Mouse (Mus musculus) layer of hippocampus, adult 8-10 months (tissue): ENCODE measurements around the gene Sema3f. TPM values are rescaled to one million over a fixed set of nuclear protein-coding genes. Genes with fewer than 3 reads are reported as not detected.

ENCODE experiments used
- DNase-seq, 2 experiments: peaks; one replicate each; pipeline ENCODE4 v3.0.0; 2022; ENCODE audit warnings: low spot score in 2 of 2
- total RNA-seq, 4 experiments: library from RNA; stranded (reverse); gene quantifications; 2 replicates each; pipeline ENCODE4 v1.2.4; 2022

The Sema3f gene
- total RNA-seq, 4 experiments from 2014 or later: 5.4 to 9.3 (median 6.5) TPM

DNA sequence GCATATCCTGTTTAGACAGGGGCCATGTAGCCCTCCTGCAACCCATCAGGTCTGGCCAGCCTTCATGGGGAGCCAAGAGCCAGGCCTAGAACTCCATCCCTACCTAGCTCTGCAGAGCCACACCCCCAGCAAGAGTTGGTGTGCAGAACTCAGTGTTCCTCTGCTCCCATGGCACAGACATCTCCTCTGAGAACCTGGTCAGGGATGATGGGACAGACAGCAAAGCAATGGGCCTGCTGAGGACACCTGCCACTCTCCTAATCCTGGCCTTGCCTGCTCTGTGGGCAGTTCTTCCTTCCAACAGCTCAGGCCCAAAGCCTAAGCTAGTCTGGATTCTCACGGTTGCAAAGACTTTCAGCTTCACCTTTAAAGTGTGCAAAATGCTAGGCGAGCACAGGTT lies 5.4 kb upstream of the Sema3f start:
- DNase-seq: no peak

DNA sequence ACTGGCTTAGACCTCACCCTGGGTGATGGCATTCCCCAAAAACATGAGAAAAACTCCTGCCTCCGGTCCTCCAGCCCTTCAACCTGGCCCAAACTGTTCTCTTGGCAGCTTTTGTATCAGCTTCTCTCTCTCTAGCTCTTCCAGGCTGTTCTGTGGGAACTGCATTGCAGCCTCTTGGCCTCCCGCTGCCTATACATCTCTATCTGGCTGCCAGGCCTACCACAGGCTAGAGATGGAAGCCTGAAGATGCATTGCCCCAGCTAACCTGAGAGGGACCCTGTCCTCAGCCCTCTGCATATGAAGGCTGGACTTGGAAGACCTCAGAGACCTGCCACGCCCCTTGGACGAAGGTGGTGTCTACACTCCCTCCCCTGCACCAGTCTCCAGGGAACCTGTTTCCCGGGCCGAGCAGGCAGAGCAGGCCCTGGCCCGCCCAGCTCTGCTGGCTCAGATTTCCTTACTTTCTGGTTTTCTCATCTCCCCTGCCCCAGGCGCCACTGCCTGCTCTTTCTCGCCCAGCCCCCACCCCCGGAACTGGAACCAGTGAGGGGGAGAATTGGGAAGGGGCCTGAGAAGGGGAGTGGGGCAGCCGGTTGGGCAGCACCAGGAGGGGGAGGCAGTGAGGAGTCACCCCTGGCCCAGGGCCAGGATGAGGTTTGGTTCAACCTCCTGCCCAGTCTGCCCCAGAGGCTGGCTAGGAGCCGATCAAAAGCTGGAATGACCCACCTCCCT lies 4.1 kb upstream of the Sema3f start:
- DNase-seq: no peak

GRCm38 (mm10) chr9:107709096-107709696 lies 1.1 kb downstream of the Sema3f start:
- DNase-seq: no peak

- DNase-seq: no peak
Measured at GRCm38 (mm10) chr9:107708439-107709095, 1.7 kb downstream of the Sema3f start.

DNA sequence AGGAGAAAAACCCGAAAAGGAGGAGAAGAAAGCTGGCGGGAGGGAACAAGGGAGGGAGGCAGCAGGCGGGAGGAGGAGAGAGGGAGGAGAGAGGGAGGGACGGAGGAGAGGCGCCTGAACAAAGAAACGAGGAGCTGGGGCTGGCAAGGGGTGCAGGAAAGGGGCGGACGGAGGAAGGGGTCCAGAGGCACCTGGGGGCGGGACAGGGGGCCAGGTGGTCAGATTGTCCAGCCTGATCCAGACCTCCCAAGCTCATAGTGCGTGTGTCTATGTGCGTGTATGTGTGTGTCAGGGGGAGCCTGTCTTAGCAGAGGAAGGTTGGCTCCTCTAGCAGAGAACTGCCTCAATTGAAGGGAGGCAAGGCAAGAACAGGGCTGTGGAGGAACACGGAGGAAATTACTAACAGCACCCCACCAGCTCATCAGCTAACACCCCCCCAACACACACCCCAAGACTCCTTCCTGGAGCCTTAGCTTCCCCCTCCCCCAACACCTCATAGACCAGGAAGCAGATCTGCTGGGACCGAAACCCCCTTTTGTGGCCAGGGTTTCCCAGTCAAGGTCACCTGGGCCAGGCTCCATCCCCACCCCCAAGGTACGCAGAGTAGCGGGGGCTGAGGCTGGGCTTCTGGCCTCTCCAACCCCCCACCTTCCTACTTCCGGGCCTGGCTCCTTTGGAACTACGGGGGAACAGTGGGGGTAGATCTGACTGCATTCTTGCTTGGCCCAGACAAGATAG lies 2.4 kb downstream of the Sema3f start:
- no peak for DNase-seq

GRCm38 (mm10) chr9:107706781-107707211 lies 3.5 kb downstream of the Sema3f start:
- no peak for DNase-seq

DNA sequence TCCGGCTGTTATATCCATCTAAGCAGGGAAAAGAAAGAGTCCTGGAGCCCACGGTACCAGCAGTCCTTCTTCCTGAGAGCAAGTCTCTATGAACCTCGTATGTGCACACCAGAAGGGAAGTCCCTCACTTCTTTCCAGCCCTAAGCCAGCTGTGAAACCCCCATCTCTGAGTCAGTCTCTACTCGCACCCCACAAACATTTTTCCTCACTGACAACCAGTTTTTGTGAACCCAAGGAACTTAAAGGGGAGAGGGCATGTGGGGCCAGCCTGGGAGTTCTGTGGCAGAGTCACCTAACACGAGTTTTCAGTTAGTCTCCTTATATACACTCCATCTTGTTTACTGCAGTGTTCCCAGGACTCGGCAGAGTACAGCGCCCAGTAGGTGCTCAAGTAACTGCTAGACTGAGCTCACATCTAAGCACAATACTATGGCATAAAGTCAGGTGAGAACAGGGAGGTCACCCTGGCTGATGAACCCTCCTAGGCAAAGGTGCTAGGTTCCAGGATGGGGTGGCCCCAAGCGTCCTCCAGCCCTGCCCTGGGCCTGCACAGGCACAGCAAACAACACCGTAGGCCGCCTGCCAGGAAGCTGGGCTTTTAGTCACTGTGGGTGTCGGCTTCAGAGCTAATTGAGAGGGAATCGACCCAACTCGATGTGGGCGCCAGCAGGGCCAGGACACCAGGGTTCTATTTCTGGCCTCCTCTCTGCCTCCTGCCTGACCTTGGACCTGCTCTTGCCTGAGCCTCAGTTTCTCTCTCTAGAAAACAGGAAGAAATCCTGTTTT lies 6.7 kb downstream of the Sema3f start:
- no peak for DNase-seq

- no peak for DNase-seq
Measured at GRCm38 (mm10) chr9:107702606-107703185, 7.6 kb downstream of the Sema3f start.

DNA sequence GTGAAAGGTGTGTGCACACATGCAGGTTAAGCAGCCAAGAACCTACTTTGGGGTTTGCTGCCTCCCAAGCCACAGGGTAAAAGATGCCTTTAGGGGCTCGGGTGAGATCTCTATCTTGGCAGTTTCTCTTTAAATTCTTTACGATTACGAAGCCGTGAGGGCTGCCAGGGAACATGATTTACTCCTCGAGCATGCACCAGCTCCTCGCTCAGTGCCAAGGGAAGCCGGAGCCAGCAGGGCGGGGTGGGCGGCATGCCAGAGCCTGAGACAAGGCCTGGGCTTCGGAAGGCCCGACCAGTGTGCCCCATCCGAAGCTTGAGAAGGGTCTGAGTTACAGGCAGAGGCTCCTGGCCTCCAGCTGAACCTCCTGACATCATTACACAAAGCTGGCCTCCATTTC lies 8.7 kb downstream of the Sema3f start:
- DNase-seq: peak; percentile 45 to 73

DNA sequence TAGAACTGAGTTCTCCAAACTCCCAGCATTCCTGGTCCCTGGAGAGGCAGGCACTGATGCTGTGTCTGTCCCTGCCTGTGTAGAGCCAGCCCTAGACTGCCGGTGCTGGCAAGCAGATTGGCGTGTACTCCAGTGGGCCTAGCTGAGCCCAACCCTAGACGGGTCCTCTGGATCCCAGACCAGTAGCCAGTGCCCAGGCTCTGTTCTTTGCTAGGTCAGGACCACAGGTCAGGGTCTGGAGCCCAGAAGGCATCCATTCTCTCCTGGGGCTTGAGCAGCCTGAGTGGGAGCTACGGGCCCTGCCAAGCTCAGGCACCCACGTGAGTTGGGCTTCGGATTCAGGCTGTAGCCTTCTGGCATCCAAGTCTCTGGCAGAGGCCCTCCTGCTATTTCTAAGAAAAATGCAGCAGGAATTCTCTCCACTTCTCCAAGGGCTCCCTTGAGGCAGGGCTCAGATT lies 10.1 kb downstream of the Sema3f start:
- DNase-seq: peak; percentile 63 to 78

DNA sequence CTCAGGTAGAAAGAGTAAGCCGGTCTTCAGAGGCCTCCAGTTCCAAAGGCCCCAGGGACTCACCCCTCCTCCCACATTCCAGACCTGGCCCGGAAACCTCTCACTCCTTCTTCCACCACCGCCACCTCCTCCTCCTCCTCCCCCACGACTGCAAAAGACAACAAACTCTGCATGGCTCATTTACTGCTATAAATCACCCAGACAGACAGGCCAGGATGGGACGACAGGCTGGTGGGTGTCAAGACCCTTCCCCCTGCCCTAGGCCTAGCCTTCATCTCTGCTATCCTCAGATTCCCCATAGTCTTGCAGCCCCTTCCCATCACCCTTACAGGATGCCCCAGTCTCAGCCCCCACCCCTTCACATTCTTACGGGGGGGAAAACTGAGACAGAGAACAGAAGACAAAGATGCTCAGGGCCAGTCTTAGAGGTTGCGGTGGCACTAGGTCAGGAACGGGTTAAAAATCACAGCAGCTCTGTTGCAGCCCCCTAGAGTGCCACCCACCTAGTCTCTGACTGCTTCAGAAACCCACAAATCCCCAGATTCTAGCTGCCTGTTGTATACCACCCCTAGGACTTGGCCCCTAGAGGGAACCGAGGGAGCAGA lies 10.8 kb downstream of the Sema3f start:
- no peak for DNase-seq

- DNase-seq: no peak
Measured at GRCm38 (mm10) chr9:107698611-107699190, 11.6 kb downstream of the Sema3f start.

GRCm38 (mm10) chr9:107697811-107698521 lies 12.3 kb downstream of the Sema3f start:
- no peak for DNase-seq

DNA sequence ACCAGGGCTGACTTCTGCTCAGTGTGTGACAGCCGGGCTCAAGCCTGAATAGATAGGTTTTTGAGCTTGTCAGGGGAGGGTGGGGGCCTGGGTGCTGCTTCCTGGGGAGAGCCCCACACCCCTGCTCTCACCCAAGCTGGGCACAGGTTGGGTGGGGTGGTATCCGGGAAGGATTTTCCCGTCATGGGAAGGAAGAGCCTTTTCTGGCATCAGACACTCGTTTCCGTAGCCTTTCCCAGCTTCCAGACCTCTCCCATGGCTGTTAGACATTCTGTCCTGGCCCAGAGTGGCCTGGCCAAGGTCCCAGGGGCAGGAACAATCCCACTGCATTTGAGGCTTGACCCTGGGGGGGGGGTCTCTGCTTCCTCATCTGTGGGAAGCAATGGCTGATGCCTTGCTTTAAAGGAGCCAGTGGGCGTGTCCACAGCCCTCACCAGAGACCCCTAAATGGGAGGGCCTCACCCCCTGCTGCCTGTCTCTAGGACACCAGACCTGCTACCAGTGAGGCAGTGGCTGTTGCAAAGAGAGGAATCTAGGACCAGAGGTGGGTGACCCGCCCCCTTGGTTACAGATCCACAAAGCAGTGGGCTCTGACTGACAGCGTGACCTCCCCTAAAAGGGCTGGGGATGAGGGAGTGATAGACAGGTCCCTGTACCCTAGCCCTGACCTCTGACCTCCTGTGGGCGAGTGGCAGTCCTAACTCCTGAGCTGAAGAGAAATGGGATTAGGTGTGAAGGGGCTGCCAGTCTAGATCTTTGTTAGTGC lies 13.2 kb downstream of the Sema3f start:
- DNase-seq: no peak

DNA sequence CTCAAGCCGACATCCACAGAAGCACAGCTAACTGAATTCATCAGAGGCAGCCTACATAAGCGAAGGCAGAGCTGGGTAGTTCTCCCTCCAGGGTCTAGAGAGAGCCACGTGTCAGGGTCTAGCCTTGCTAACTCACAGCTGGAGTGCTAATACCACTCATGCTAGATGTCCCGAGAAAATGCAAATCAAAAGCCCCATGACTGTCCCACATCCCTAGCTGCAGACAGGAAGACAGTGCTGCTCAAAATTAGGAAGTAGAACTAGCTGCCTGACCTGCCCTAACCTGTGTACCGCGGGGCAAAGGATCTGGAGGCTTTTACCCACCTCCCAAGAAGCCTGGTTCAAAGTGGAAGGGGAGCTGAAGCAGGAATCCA lies 14.2 kb downstream of the Sema3f start:
- DNase-seq: no peak

DNA sequence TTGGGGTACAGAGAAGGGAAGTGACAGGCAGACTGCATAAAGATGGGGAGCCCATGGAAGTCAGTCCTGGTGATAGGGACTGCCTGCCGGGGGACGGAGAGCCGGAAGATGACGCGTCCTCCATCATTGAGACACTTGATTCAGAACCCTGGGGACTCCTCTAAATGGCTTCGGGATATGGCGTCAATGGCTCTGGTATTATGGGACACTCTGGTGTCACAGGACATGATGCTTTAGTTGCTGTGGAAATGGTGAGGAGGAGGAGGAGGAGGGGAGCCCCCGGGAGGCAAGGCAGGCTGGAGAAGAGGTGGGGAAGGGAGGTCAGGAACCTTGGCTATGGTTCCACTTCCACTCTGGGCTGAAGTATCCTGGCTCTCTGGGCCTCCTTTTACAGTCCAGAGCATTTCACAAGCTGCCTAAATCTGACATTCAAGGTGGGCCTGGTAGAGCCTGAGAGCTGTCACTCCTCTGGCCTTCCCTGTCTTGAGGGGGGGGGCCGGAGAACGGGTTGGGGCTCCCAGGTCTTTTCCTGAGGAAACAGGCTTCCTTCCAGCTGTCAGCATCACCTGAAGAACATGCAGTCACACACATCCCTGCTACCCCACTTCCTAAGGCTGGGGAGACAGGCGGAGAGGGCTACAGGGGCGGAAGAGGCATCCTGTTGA lies 14.7 kb downstream of the Sema3f start:
- DNase-seq: no peak

- no peak for DNase-seq
Measured at GRCm38 (mm10) chr9:107694627-107695026, 15.6 kb downstream of the Sema3f start.

DNA sequence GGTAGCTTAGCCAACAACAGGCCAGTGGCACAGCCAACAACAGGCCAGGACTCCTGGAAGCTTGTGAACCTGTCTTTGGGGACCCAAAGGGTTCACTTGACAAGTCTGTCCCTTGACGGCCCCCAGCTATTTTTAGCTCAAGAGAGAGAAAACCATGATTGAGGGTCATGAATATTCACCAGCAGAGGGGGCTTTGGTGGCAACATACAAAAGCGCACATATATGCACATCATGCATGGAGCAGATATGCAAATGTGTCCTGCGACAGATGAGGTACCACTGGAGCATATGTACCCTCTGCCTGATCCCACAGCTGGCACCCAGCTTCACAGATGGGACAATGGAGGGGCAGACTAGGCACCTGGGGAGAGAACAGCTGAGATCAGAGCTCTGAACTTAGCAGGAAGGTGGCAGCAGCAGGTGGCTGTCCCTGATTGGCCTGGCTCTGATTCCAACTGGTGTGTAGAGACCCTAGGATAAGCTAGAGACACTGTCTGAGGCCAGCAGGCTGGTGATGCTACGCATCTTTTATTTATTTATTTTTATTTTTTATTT lies 16.8 kb downstream of the Sema3f start:
- DNase-seq: no peak
